ENCODE assay signal across 9 mouse cellular contexts in the genomic region with DNA sequence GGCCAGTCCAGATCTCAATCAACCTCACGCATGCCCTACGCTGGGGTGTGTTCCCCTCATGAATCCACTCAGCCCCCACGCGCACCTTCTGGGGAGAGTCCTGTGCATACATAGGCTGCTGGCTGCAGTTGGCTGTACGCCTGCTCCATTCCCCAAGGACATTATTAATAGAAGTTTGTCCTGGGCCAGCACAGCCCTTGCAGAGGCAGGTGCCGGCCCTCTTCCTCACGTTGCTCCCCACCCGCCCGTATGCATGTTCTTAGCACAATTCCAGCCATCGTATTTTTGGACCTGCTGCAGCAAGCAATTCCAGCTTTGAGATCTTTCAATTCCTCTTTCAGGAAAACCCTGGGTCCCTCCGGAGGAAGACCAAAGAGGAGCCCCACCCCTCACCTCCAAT. TPM values are rescaled to one million over a fixed set of nuclear protein-coding genes. Genes with fewer than 3 reads are reported as not detected.
DNase-seq lines count a peak whose midpoint lies in the region; ATAC-seq and TF ChIP-seq lines count a peak whose summit lies in the region.
"Had no signal": no experiment of that assay in that cellular context is flagged by ENCODE, and none has a peak within 500 bp of the region (broad histone marks: within the 10 kb centered on the region; RNA-seq: fewer than 3 reads in every experiment).

No protein-coding gene starts in this region.

- no peaks in the 10 kb centered on the region for H3K27me3 ChIP-seq in liver, adult 2 months (ENCODE audit: control insufficient read depth, insufficient read depth, low read length)
- H3K27me3 ChIP-seq in liver, embryonic 12.5 days (replicated peaks), result peaks cover 73% of the 10 kb centered on the region
- peaks cover 21% of the 10 kb centered on the region; the same call in 1 of the 2 replicates for H3K27me3 ChIP-seq in forebrain, embryonic 15.5 days
- H3K27me3 ChIP-seq in limb, embryonic 13.5 days, result peaks cover 60% of the 10 kb centered on the region
- H3K27me3 ChIP-seq in stomach, embryonic 14.5 days (ENCODE audit: control insufficient read depth, insufficient read depth, low read length), result peaks cover 6% of the 10 kb centered on the region; the same call in 1 of the 2 replicates

- 0 out of 2 replicates have a peak, but pooled peaks cover 4% of the 10 kb centered on the region for H3K79me2 ChIP-seq in liver, adult 2 months (ENCODE audit: control insufficient read depth, insufficient read depth, low read length)

- H3K4me1 ChIP-seq in liver, adult 2 months (ENCODE audit: control insufficient read depth, insufficient read depth, low read length), result no peaks in the 10 kb centered on the region
- H3K4me1 ChIP-seq in liver, embryonic 12.5 days, result peaks cover 11% of the 10 kb centered on the region; the same call in 1 of the 2 replicates
- H3K4me1 ChIP-seq in forebrain, embryonic 15.5 days, result peaks cover 31% of the 10 kb centered on the region
- peaks cover 27% of the 10 kb centered on the region for H3K4me1 ChIP-seq in limb, embryonic 13.5 days
- H3K4me1 ChIP-seq in stomach, embryonic 14.5 days (ENCODE audit: control insufficient read depth, insufficient read depth, low read length), result peaks cover 18% of the 10 kb centered on the region; the same call in 1 of the 2 replicates

- no peak for TF ChIP-seq POLR2A in liver, adult 2 months (IDR thresholded peaks at IDR 0.05; ENCODE audit: extremely low read depth, insufficient read depth, low read length)

- H3K4me2 ChIP-seq in liver, embryonic 12.5 days, result no peak overlapping the region
- H3K4me2 ChIP-seq in forebrain, embryonic 15.5 days (replicated peaks), result peak overlapping the region; percentile 84
- peak overlapping the region; percentile 77 for H3K4me2 ChIP-seq in limb, embryonic 13.5 days (replicated peaks)
- H3K4me2 ChIP-seq in stomach, embryonic 14.5 days (replicated peaks; ENCODE audit: low read depth, low read length), result peak overlapping the region; percentile 84

- no peaks in the 10 kb centered on the region for H3K36me3 ChIP-seq in liver, adult 2 months (ENCODE audit: control insufficient read depth, insufficient read depth, low read length)
- H3K36me3 ChIP-seq in liver, embryonic 12.5 days, result no peaks in the 10 kb centered on the region
- no peaks in the 10 kb centered on the region for H3K36me3 ChIP-seq in forebrain, embryonic 15.5 days
- H3K36me3 ChIP-seq in limb, embryonic 13.5 days, result no peaks in the 10 kb centered on the region
- H3K36me3 ChIP-seq in stomach, embryonic 14.5 days (ENCODE audit: control insufficient read depth, insufficient read depth, low read length), result peaks cover 3% of the 10 kb centered on the region; the same call in 1 of the 2 replicates
- H3K36me3 ChIP-seq: midbrain, embryonic 12.5 days had no signal

- no peak for ATAC-seq in liver, embryonic 12.5 days
- ATAC-seq in forebrain, embryonic 15.5 days (replicated peaks), result no peak
- peak; percentile 34 for ATAC-seq in limb, embryonic 13.5 days (ENCODE audit: low FRiP score, low read depth)
- no peak for ATAC-seq in stomach, embryonic 14.5 days (ENCODE audit: insufficient number of reproducible peaks, insufficient read depth, low FRiP score, low read depth)
- no peak for ATAC-seq in frontal cortex, adult (ENCODE audit: low TSS enrichment)

- H3K4me3 ChIP-seq in liver, adult 2 months (ENCODE audit: insufficient read depth, low read depth, low read length), result peak overlapping the region; percentile 28; the same call in 1 of the 2 replicates
- H3K4me3 ChIP-seq in liver, embryonic 12.5 days, result no peak overlapping the region
- H3K4me3 ChIP-seq in forebrain, embryonic 15.5 days, result peak overlapping the region; percentile 58; the same call in 1 of the 2 replicates
- H3K4me3 ChIP-seq in limb, embryonic 13.5 days, result peak overlapping the region; percentile 50; the same call in 1 of the 2 replicates
- H3K4me3 ChIP-seq in stomach, embryonic 14.5 days (ENCODE audit: low read depth, low read length), result peak overlapping the region; percentile 68

- no peak overlapping the region for H3K9ac ChIP-seq in liver, adult 2 months (ENCODE audit: low read depth, low read length)
- H3K9ac ChIP-seq in liver, embryonic 12.5 days, result no peak overlapping the region
- no peak overlapping the region for H3K9ac ChIP-seq in forebrain, embryonic 15.5 days (replicated peaks)
- H3K9ac ChIP-seq in limb, embryonic 13.5 days, result no peak overlapping the region
- no peak overlapping the region for H3K9ac ChIP-seq in stomach, embryonic 14.5 days (replicated peaks; ENCODE audit: low read depth, low read length)

- no peak for DNase-seq in liver, adult 2 months (ENCODE audit: extremely low read depth, low read depth, low spot score)
- DNase-seq in heart, postnatal 4 days, result peak; percentile 83
- DNase-seq in layer of hippocampus, adult 18-20 months (ENCODE audit: low spot score in 2 of 2), result no peak

- TF ChIP-seq CTCF in liver, adult 2 months (IDR thresholded peaks at IDR 0.05; ENCODE audit: low read depth, low read length), result no peak

- no peaks in the 10 kb centered on the region for H3K9me3 ChIP-seq in liver, embryonic 12.5 days (replicated peaks)
- no peaks in the 10 kb centered on the region for H3K9me3 ChIP-seq in forebrain, embryonic 15.5 days
- no peaks in the 10 kb centered on the region for H3K9me3 ChIP-seq in limb, embryonic 13.5 days
- H3K9me3 ChIP-seq in stomach, embryonic 14.5 days (ENCODE audit: control insufficient read depth, low read depth, low read length), result no peaks in the 10 kb centered on the region
- H3K9me3 ChIP-seq: midbrain, embryonic 12.5 days had no signal

- WGBS in liver, adult 2 months, result 60% methylated on average over 11 of the region's 11 CpGs
- WGBS in liver, embryonic 12.5 days (ENCODE audit: insufficient replicate concordance), result 50% methylated on average over 11 of the region's 11 CpGs
- WGBS in forebrain, embryonic 15.5 days, result 53% methylated on average over 11 of the region's 11 CpGs
- WGBS in limb, embryonic 13.5 days, result 40% methylated on average over 11 of the region's 11 CpGs
- WGBS in stomach, embryonic 14.5 days, result 46% methylated on average over 11 of the region's 11 CpGs

- H3K27ac ChIP-seq in liver, adult 2 months (replicated peaks; ENCODE audit: insufficient read depth, low read depth, low read length), result no peak overlapping the region
- H3K27ac ChIP-seq in liver, embryonic 12.5 days, result no peak overlapping the region
- no peak overlapping the region for H3K27ac ChIP-seq in forebrain, embryonic 15.5 days (replicated peaks)
- no peak overlapping the region for H3K27ac ChIP-seq in limb, embryonic 13.5 days
- H3K27ac ChIP-seq in stomach, embryonic 14.5 days (ENCODE audit: low read length), result peak overlapping the region; percentile 15; the same call in 1 of the 2 replicates
- H3K27ac ChIP-seq: midbrain, embryonic 12.5 days had no signal

RNA-seq across cellular contexts. Expression of a gene that starts 1.3 kb away (rescaled TPM):
- 23.9 and 25.5 TPM in 2 replicates for total RNA-seq in liver, adult 2 months (2014; rRNA removed)
- polyA plus RNA-seq in liver, adult 2 months (2012; rRNA removed), result 36.6 and 50.5 TPM in 2 replicates
- 4.5 and 4.6 TPM in 2 replicates for polyA plus RNA-seq in liver, embryonic 12.5 days (2016; fragmentation: Nextera tagmentation; extraction: Ambion mirVana)
- polyA plus RNA-seq in forebrain, embryonic 15.5 days (2015; fragmentation: Nextera tagmentation; extraction: Ambion mirVana), result 21.1 and 23.3 TPM in 2 replicates
- total RNA-seq in heart, postnatal 4 days (2021), result 100 to 1,000 TPM; 148 to 153 TPM
- polyA plus RNA-seq in limb, embryonic 13.5 days (2015; fragmentation: Nextera tagmentation; extraction: Ambion mirVana), result 19.3 and 19.9 TPM in 2 replicates
- 67.7 and 68.7 TPM in 2 replicates for polyA plus RNA-seq in stomach, embryonic 14.5 days (2014; fragmentation: Nextera tagmentation; extraction: Ambion mirVana)
- total RNA-seq in layer of hippocampus, adult 18-20 months (2021), result 10 to 100 TPM; 84.0 to 95.1 TPM

RNA-seq across cellular contexts. Expression of a gene that starts 58.0 kb away (rescaled TPM):
- total RNA-seq in liver, adult 2 months (2014; rRNA removed), result not detected in 2 replicates
- 0.19 and 0.35 TPM in 2 replicates for polyA plus RNA-seq in liver, adult 2 months (2012; rRNA removed)
- polyA plus RNA-seq in liver, embryonic 12.5 days (2016; fragmentation: Nextera tagmentation; extraction: Ambion mirVana), result not detected in 2 replicates
- polyA plus RNA-seq in forebrain, embryonic 15.5 days (2015; fragmentation: Nextera tagmentation; extraction: Ambion mirVana), result 0.36 TPM in 1 of 2 replicates, not detected in the other
- 1 to 10 TPM; 9.2 to 9.3 TPM for total RNA-seq in heart, postnatal 4 days (2021)
- 0.28 and 0.29 TPM in 2 replicates for polyA plus RNA-seq in limb, embryonic 13.5 days (2015; fragmentation: Nextera tagmentation; extraction: Ambion mirVana)
- 2.3 and 2.6 TPM in 2 replicates for polyA plus RNA-seq in stomach, embryonic 14.5 days (2014; fragmentation: Nextera tagmentation; extraction: Ambion mirVana)
- 1 to 10 TPM; 4.1 to 5.4 TPM for total RNA-seq in layer of hippocampus, adult 18-20 months (2021)
- polyA plus RNA-seq: midbrain, embryonic 12.5 days had no signal
